Mouse (Mus musculus) midbrain, embryonic 14.5 days (tissue): Measurements from ENCODE around the gene Pgr15l. TPM values are rescaled to one million over a fixed set of nuclear protein-coding genes. Genes with fewer than 3 reads are reported as not detected.

Experiments
- ATAC-seq: fragments of 200-750 bp; cut with Nextera tagmentation; 2 replicates; pipeline ENCODE4 v1.8.0; 2017; ENCODE audit warnings: moderate number of reproducible peaks, moderate library complexity; ENCODE audit not compliant: low FRiP score, low TSS enrichment
- DNase-seq: peaks from one replicate; pipeline ENCODE4 v3.0.0-alpha.2; 2015
- H3K27ac ChIP-seq: fragments of 300-500 bp; sonication (generic); replicated peaks from 2 replicates; pipeline ENCODE4 v1.5.1; 2014; ENCODE audit warnings: mild to moderate bottlenecking, low read depth, low read length, moderate library complexity
- H3K27me3 ChIP-seq: fragments of 300-500 bp; sonication (generic); 2 replicates; pipeline ENCODE4 v1.6.1; 2014; ENCODE audit warnings: low read length, control low read depth, mixed read lengths; ENCODE audit not compliant: control insufficient read depth, insufficient read depth
- H3K36me3 ChIP-seq: fragments of 300-500 bp; sonication (generic); 2 replicates; pipeline ENCODE4 v1.6.1; 2014; ENCODE audit warnings: low read length, control low read depth; ENCODE audit not compliant: control insufficient read depth, insufficient read depth
- H3K4me1 ChIP-seq: fragments of 300-500 bp; sonication (generic); 2 replicates; pipeline ENCODE4 v1.6.1; 2014; ENCODE audit warnings: mild to moderate bottlenecking, antibody characterized with exemption, low read length, control low read depth; ENCODE audit not compliant: control insufficient read depth, insufficient read depth
- H3K4me2 ChIP-seq: fragments of 300-500 bp; sonication (generic); 2 replicates; pipeline ENCODE4 v1.6.1; 2014; ENCODE audit warnings: mild to moderate bottlenecking, low read length, moderate library complexity
- H3K4me3 ChIP-seq: fragments of 300-500 bp; sonication (generic); replicated peaks from 2 replicates; pipeline ENCODE4 v1.5.1; 2014; ENCODE audit warnings: low read depth, low read length
- H3K9ac ChIP-seq: fragments of 300-500 bp; sonication (generic); replicated peaks from 2 replicates; pipeline ENCODE4 v1.6.1; 2014; ENCODE audit warnings: mild to moderate bottlenecking, low read length, moderate library complexity
- H3K9me3 ChIP-seq: fragments of 300-500 bp; sonication (generic); 2 replicates; pipeline ENCODE4 v1.6.1; 2016; ENCODE audit warnings: low read length, control low read depth, mixed read lengths; ENCODE audit not compliant: control insufficient read depth
- WGBS: fragments of 180-500 bp; shearing (Covaris S2); extraction: QIAGEN DNeasy Blood & Tissue Kit; methylation state at CpG from one replicate; pipeline ENCODE4 v1.1.7; 2014; 5-methylcytosine and 5-hydroxymethylcytosine counted together
- polyA plus RNA-seq: library from polyadenylated mRNA; unstranded; fragments of >200 nt; fragmentation: Nextera tagmentation; extraction: Ambion mirVana; gene quantifications from 2 replicates; pipeline ENCODE4 v1.2.1, GENCODE M21; 2014

Pgr15l gene
- polyA plus RNA-seq, result 0.11 and 0.14 TPM in 2 replicates

DNA sequence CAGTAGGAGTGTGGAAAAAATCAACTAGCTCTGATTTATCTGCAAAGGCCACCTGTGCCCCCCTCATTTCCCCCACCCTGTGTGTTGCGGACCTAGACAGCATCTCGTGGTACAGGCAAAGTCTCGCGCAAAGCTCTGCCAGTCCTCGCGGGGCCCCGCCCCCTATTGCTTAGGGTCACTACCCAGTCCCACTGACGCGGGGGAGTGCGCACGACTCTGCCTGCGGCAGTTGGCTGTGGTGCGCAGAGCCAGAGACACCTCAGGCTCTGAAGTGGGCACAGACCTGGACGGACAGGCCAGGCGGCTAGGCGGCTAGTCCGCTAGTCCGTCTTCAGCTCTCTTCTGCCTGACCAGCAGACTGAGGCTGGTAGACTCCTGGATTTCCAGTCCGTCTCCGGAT lies at the start of gene Pgr15l:
Gene Pgr15l, plus strand, starts transcription at position 228 of the 400 bp plus-strand sequence.
- H3K4me2 ChIP-seq, result peak within 1 kb of the TSS; percentile 40
- no peaks in the 10 kb centered on the region for H3K36me3 ChIP-seq
- H3K4me3 ChIP-seq, result no peak within 1 kb of the TSS
- WGBS, result 17% methylated on average over 20 of the region's 20 CpGs
- H3K4me1 ChIP-seq, result no peaks in the 10 kb centered on the region
- no peaks in the 10 kb centered on the region for H3K9me3 ChIP-seq
- DNase-seq (peak; percentile 10), ATAC-seq (no peak)
- H3K27me3 ChIP-seq, result no peaks in the 10 kb centered on the region
- no peak within 1 kb of the TSS for H3K9ac ChIP-seq
- H3K27ac ChIP-seq, result no peak within 1 kb of the TSS

DNA sequence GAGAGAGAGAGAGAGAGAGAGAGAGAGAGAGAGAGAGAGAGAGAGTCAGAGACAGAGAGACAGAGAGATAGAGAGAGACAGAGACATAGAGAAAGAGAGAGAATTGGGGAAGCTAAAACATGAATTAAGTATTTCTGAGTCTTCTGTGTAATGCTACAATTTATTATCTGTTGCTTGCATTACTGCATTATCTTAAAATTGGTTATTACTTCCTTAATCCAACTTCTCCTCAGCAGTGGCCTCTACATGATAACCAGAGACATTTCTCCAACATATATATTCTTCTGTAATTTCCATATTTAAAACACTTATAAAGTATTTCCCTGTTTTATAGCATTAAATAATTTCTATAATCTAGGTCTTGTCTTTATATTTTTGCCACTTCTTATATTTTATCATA lies 44.9 kb upstream of the Pgr15l start:
- H3K4me2 ChIP-seq, result no peak overlapping the region
- ATAC-seq (no peak), DNase-seq (no peak)
- no peak overlapping the region for H3K27ac ChIP-seq
- no peaks in the 10 kb centered on the region for H3K4me1 ChIP-seq
- H3K9me3 ChIP-seq, result no peaks in the 10 kb centered on the region
- H3K27me3 ChIP-seq, result no peaks in the 10 kb centered on the region
- no peak overlapping the region for H3K4me3 ChIP-seq
- no peaks in the 10 kb centered on the region for H3K36me3 ChIP-seq
- no peak overlapping the region for H3K9ac ChIP-seq

DNA sequence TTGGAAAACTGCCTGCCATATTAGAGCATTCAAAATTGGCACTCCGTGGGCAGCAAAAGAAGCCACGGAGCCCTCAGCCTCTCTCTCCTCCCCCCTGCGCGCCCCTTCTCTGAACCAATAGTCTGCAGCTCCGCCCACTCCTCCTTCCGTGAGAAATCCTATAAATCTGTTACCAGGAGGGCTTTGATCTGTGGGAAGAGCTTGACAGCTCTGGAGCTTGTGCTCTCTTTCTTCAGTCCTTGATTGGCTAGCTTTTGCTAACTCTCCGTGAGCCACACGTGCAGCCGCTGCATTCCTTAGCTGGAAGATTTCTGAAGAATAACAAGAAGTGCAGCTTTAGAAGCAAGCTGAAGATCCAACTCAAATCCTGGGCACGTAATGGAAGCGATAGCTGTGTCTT lies 2.6 kb upstream of the Pgr15l start:
- ATAC-seq (peak; percentile 95), DNase-seq (peak; percentile 82)
- H3K36me3 ChIP-seq, result no peaks in the 10 kb centered on the region
- H3K27me3 ChIP-seq, result no peaks in the 10 kb centered on the region
- no peaks in the 10 kb centered on the region for H3K9me3 ChIP-seq
- no peaks in the 10 kb centered on the region for H3K4me1 ChIP-seq
- H3K27ac ChIP-seq, result no peak overlapping the region
- H3K4me3 ChIP-seq, result no peak overlapping the region
- WGBS, result 19% methylated on average over 11 of the region's 11 CpGs
- H3K9ac ChIP-seq, result no peak overlapping the region
- H3K4me2 ChIP-seq, result peak overlapping the region; percentile 35
